Mouse (Mus musculus): ENCODE measurements around the gene Lrrc74a.

The Lrrc74a gene

DNA sequence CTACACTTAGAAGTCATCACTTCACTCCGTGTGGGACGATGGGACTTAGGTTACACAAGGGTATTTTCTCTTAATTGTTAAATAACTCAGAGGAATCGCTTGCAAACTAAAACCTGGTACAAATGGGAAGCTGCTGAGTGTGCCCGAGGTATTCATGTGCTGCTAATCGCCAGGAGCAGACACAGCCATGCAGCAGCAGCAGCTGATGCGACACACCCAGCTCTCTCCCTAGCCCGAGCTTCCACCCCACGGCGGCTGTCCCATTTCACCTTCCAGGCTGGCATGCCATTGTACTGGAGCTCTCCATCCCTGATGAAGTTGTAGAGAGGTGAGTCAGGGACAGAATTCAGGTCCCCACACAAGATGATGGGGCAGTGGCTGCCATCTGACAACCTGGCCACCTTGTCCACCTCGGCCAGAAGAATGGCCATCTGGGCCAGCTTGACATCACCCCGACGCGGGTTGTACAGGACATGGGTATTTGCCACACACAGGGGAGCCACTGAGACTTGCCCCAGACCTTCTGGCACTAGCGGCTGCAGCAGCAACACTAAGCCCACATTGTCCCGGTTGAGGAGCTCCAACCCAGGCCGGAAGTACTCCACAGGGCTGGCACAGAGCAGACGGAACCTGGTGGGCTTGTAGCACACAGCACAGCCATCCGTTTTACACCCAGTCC lies 14.1 kb upstream of the Lrrc74a start:
- no peak for DNase-seq (ENCODE audit: low spot score)

DNA sequence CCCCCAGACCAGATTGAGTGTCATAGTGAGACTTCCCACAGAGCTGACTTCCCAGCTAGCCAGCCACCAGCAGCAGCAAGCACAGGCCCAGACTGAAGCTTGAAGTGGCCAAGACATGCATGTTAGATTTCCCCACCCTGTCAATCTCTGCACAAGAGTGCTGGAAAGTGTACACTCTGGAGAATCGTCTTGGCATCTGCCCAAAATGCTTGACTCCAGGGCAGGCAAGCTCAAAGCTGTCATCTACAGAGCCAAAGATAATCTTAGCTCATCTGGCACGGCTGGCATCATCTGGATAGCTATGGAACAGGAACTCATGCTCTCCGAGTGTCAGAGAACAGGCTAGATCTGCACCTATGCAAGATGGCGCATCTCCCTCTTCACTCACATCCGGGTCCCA lies 12.7 kb upstream of the Lrrc74a start:
- DNase-seq (ENCODE audit: low spot score) = no peak

DNA sequence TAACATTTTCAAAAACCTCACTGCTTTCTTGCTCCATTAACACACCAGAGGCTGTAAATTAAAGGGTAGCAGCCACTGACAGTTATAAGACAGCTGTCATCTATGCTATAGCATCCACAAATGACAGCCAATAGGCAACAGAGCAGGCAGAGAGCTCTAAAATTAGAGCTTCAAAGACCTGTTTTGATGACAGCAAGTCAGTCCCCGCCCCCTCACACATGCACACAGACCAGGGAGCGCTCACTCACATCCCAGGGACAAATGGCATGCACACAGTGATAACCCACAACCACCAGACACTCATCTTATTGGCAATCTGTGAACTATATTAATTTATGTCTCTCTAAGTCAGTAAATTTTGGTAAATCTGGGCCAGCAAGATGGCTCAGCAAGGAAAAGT lies 9.9 kb upstream of the Lrrc74a start:
- DNase-seq (ENCODE audit: low spot score) = no peak

DNA sequence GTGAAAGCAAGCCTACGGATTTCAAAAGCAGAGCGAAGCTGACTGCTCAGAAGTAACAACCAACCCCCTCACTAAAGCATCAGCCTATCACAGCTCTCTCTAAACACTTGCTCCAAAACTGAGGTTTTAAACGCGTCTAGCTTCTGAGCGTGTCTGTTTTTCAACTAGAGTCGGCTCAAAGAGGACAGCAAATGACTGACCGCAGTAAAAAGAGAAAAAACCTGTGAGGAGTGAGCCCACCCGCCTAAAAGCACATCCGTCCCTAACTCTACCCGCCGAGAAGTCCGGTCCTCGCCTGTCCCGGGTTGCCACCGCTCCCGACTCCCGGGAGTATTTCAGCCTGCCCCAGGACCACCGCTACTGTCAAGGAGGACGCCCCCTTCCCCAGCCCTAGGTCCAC lies 8.5 kb upstream of the Lrrc74a start:
- no peak for DNase-seq (ENCODE audit: low spot score)

DNA sequence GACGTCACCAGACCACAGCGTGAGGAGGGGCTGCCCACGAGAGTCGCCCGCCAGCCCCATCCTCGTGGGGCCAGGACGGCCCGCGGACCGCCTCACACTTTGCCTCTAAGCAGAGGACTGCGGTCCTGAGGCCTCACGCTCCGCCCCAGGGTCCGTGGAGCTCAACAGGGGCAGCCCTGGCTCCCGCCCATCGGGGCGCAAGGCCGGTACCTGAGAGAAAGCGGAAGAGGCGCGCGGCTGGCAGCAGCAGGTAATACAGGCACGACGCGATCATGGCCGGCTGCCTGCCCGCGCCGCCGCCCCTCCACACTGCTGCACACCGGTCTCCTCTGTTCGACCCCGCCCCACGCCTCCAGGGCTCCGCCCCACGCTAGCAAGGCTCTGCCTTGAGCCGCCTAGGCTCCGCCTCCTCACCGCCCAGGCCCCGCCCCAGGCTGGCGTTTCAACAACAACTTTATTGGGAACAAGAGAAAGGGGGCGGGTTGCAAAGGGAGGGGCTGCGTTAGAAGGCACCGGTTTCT lies 8.0 kb upstream of the Lrrc74a start, which contains the start of gene Angel1:
Gene Angel1, minus strand, starts transcription at position 341 of the 521 bp plus-strand sequence.
- peak; percentile 97 for DNase-seq (ENCODE audit: low spot score)

DNA sequence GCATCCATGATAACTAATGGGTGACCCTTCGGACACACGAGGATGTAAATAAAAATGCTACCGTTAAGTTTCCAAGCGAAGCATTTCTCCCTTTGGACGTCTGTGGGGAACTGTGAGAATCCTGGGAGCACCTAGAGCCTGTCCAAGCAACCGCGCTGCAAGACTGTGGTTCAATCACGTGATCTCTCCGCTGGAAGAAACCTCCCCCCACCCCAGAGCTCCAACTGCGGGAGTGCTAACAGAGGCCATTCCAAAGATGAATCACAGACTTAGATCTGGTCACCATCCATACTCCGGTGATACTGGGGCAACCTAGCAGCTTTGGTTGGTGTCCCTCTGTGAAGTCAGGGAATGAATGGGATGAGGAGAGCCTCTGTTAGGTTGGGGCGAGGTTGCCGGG lies 26.9 kb downstream of the Lrrc74a start:
- no peak for DNase-seq (ENCODE audit: low spot score)

DNA sequence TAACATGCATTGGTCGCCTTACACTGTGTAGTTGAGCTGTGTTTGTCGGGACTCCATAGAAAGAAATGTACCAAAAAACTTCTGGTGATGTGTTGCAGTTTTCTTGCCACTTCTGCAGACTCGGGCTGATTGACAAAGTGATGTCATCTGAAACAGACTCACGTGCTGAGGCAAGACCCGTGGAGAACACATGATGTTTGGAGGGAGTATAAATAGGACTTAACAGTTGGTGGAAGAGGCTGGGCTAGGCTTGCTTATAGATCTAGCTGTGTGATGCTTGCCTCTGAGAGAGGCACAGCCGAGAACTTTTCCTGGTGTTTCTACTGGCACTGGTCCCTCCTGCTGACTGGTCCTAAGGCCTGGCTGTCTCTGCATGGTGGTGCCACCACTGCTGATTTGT lies 29.9 kb downstream of the Lrrc74a start:
- DNase-seq (ENCODE audit: low spot score) = no peak

DNA sequence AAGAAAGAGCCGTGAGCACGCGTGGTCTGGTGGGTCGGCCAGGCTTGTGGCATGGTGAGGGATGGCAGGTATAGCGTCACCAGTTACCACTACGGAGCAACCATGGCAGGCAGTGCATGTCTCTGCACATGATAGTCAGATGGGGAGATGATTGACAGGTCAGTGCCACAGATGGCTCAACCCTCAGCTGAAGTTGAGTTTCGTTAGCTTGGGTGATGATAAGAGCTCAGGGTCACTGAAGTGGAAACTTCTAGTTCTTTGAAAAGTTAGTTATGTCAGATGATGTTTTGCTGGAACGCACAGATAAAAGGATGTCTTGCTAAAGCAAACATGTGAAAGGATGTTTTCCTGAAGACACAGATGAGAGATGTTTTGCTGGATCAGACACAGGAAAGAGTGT lies 32.3 kb downstream of the Lrrc74a start:
- no peak for DNase-seq (ENCODE audit: low spot score)

DNA sequence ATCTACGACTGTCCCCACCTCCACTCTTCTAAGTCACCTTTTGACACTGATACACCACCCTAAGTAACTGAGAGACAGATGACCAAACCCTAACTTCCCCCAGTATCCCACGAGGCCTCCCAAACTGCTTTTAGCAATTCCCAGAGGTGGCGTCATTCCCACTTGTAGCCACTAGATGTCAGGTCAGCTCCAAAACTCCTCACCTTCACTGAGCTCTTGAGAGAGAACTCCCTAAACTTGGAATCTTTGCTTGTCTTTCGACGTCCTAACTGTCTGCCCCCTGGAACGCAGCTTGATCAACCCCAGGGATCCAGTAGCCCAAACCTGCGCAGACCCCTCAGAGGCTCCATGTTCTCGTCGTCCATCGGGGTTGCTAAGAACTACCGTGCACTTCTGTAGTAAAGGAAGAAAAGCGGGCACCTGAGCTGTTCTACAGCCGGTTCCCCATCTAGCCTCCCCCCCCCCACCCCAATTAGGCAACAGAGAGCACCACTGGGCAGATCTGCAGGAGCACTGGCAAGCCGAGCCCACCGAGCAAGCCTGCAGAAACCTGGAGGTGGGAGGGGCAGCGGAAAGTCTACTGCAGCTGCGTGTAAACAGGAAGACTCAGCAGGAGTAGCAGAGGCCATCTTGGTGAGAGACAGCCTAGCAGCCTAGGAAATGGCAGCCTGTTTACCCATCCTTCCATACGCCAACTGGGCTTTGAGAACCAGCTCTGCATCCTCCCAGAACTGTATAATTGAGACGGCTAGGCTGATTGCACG lies 33.9 kb downstream of the Lrrc74a start:
- DNase-seq (ENCODE audit: low spot score) = peak; percentile 59

DNA sequence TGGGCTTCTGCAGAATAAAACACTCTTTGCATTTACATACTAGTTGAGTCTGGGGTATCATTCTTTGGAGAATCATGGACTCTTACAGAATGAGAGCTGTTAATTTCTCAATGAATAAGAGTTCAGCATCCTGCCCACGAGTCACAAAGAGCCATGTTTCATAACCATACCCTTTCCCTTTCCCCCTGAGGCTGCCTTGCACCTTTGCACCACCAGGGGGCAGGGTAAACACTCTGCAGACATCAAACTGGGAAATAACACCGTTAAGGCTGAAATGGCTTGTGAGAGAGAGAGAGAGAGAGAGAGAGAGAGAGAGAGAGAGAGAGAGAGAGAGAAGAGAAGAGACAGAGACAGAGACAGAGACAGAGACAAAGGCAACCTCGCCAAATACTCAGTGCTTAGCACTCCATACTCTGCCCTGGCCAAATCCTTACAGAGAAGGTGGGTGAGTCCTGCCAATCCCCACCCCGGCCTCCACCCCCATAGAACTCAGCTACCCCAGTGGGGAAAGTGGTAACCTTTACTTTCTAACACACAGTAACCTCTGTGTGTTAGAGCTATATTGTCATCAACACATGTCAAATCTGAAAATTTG lies 34.9 kb downstream of the Lrrc74a start:
- DNase-seq (ENCODE audit: low spot score) = peak; percentile 87

DNA sequence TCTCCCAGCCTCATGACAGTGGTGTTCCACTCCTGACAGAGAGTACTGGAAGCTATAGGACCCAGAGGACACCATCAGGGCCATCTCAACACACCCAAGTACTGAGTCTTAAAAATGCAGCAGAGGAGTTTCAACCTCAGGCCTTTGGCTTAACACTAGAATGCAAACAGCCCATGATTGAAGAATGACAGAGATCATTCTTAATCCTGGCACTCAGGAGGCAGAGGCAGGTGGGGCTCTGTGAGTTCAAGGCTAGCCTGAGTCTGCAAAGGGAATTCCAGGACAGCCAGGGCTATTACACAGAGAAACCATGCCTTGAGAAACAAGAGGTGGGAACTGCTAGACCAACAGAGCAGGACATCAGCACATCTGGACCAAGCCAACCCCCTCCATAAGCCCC lies 35.6 kb downstream of the Lrrc74a start:
- no peak for DNase-seq (ENCODE audit: low spot score)

DNA sequence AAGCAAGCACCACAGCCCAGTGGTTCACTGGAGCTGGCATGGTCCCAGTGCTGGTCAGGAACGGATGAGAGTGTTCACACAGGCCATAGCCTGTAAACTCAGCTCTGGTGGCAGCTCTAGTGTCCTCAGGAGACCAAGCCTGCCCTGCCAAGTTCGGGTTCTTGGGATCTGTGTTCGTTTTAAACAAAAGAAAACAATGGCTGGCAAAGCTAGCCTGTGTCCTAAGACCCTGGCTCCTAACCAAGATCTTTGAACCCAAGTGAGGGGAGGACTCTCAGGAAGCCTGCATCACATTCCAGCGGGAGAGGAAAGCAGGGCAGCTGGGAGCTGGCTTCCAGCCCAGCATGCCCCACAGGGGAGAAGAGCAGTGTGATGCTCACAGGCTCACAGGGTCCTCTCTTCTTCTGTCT lies 36.1 kb downstream of the Lrrc74a start:
- DNase-seq (ENCODE audit: low spot score) = peak; percentile 94

DNA sequence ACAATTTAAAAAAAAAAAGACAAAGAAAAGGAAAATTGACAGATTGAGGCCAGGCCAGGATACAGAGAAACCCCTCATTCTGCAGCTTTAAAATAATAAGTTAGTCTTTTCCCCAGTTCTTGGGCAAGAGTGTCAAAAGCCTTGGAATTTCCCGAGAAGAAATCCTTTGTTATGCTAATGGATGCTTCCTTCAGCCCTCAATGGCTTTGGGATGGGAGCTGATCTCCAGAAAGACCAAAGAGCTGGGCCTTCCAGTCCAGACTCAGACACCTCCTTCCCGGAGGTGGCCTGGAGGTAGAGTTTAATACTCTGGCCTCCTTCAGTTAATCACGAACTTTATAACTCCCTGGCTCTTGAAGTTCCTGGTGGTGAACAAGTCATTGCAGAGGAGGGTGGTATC lies 36.8 kb downstream of the Lrrc74a start:
- no peak for DNase-seq (ENCODE audit: low spot score)

DNA sequence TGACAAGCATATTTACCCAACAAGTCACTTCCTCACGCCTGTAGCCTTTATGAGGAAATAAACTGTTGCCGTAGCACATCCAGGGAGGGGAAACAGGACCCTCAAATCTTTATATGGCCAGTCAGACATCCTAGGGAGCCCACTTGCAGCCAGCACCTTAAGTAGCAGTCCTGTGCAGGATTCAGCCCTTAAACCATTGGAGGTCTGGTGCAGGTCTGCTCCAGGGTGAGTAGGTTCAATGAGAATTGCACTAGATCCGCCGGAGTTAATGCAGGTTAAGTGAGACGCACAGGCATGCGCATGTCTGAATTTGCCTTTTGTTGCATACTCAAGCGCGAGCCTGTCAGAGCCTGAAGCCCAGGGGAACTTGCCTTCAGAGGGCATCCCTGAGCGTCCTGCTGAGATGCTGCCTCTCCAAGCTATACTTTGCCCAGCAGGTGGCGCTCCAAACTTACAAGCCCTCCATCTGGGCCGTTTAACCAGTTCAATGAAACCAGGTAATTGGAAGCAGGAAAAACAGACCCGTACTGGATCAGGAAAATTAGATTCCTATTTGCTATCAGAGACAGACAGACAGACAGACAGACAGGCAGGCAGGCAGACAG lies 37.8 kb downstream of the Lrrc74a start:
- DNase-seq (ENCODE audit: low spot score) = peak; percentile 94

DNA sequence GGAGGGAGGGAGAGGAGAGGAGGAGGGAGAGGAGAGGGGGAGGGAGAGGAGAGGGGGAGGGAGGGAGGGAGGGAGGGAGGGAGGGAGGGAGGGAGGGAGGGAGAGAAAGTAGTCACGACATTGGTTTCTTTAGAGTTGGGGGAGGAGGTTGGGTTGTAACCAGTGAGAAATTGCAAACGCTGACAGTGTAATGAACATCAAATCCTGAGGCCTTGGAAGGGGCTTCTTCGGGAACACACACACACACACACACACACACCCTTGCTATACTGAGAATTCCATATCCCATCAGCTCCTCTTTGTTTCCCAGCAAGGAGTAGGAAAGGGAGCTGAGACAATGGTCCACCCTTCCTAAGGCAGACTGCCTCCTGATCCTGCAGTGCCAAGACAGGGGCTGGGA lies 38.4 kb downstream of the Lrrc74a start:
- DNase-seq (ENCODE audit: low spot score) = no peak

DNA sequence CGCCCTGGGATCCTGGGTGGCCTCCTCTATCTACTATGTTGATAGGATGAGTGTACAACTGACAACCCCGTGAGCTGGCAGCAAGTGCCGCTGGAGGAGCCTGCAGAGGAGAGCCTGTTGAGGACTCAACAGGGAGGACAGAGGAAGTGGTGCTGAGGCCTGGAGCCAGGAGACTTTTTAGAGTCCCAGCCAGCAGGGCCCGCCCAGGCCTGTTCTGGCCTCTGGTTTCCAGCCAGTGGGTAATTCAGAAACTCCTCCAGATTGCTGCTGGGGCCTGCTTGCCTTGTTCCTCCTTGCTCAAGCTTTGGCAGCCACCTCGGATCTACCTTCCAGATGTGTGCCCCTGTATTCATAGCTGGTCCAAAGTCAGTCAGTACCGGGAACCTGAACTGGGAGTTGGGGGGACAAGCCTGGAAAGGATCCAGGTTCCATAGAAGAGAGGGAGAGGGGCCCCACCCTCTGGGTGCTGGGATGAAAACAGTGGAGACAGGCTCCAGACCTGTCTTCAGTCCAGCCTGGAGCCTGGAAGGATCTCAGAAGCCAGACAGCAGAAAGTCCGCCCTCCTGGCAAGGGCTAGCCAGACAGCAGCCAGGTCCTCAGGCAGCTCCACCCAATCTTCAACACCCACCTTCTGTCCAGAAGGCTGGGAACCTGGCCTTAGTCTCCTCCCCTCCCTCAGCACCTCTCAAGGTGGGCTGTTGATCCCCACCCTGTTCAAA lies 41.6 kb downstream of the Lrrc74a start:
- DNase-seq (ENCODE audit: low spot score) = peak; percentile 75

DNA sequence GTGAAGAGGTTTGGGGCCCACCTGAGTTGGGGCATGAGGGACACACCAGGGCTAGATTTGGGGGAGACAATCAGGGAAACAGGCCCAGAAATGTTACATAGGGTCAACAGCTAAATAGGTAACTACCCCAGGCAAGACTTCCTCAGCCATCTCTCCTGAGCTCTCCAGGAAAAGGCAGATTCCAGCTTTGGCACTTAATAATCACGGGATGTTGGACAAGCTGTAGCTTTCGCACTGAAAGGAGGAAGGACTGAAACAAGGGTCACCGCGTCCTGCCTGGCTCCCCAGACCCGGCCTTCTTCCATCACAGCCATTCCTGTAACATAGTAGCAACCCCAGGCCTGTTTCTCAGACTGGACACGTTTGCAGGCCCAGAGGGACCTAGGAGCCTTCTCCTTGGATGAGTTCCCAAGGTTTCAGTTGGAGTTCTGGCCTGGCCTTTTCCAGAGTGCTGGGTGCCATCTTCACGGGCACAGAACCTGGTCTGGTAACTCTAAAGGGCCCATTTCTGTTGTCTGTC lies 42.2 kb downstream of the Lrrc74a start:
- no peak for DNase-seq (ENCODE audit: low spot score)

DNA sequence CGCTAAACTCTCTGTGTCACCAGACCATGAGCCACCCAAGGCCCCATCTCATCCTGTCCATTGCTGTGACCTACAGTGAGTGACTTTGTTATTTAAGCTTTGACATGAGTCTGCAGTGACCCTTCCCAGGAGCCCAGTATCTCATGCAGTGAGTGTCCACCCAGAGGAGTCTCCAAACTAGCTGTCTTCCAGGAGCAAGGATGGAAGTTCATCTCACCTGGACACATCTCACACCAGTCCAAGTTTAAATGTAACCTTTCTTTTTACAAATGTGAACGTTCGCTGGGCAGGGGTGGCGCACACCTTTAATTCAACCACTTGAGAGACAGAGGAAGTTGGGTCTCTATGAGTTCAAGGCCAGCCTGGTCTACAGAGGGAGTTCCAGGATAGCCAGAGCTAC lies 44.4 kb downstream of the Lrrc74a start:
- DNase-seq (ENCODE audit: low spot score) = no peak

DNA sequence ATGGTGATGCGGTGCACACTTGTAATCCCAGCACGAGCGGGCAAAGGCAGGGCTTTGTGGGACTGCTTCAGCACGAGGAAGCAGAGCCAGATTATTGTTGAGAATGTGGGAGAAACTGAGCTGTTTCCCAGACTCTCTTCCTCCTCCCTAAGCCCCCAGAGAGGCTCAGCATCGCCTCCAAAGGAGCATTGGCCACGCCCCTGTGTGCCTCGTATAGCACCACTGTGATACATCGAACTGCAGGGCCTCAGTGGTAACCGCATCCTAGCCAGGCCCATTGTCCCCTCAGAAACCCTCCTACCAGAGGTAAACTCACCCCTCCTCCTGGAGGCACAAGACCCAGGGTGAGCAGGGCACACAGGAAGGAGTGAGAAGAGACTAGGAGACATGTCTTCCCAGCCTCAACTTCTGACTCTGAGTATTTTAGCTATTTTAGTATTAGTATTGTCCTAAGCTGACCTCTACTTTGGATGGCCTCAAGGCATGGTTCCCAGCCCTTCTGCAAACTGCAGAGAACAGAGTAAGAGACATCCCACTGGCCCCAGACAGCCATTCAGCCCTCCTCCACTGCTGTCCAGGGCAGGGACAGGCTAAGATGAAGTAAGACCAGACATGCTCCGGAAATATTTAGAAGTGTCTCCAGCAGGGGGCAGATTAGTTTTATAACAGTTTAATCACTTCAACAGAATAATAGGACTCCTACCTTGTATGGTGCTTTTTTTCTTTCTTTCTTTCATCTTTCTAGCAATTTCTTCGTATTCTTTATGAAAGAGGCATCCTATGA lies 45.2 kb downstream of the Lrrc74a start:
- DNase-seq (ENCODE audit: low spot score) = peak; percentile 72

DNA sequence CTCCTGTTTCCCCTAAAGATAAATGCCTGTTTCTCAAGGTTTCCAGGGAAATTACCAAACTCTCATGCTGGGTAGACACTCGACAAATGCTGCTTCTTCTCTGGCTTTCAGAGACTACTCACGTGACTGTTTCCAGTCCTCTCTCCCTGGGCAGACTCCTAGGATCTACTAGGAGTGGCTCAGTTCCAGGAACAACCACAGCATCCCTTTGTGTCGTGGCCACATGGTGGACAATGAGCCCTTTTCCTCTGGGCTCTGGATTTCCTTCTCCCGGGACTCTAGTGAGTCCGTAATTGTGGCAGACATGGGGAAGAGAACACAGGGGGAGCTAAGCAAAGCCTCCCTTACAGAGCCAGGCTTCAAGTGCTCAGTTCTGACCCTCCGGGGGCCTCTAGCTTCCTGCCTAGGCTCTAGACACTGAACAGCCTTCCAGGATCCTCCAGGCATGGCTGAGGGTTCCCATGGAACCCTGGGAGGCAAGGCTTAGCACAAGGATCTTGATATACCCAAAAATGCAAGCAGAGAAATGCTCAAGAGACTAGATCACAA lies 47.6 kb downstream of the Lrrc74a start:
- no peak for DNase-seq (ENCODE audit: low spot score)
